Mouse (Mus musculus) E14TG2a.4 (cell line): ENCODE data around the gene Sf3b6.

Source experiments
- H3K27me3 ChIP-seq: 2 replicates; pipeline ENCODE4 v1.6.1; 2014; ENCODE audit warnings: low read length, control low read depth; ENCODE audit not compliant: insufficient read depth
- H3K36me3 ChIP-seq: 2 replicates; pipeline ENCODE4 v1.6.1; 2014; ENCODE audit warnings: low read length, control low read depth; ENCODE audit not compliant: insufficient read depth
- H3K4me1 ChIP-seq: replicated peaks from 2 replicates; pipeline ENCODE4 v1.6.1; 2014; ENCODE audit warnings: low read depth, low read length, control low read depth
- H3K4me3 ChIP-seq: replicated peaks from 2 replicates; pipeline ENCODE4 v1.5.1; 2014; ENCODE audit warnings: mild to moderate bottlenecking, low read length
- H3K9me3 ChIP-seq: 2 replicates; pipeline ENCODE4 v1.6.1; 2014; ENCODE audit warnings: low read length, control low read depth
- CTCF ChIP-seq: conservative IDR thresholded peaks from 2 replicates; pipeline ENCODE4 v1.5.1; 2014; ENCODE audit warnings: low read length
- NANOG ChIP-seq: IDR thresholded peaks from 2 replicates; pipeline ENCODE4 v1.6.1; 2014; ENCODE audit warnings: borderline replicate concordance, low read length, mixed read lengths
- POU5F1 ChIP-seq: IDR thresholded peaks from 2 replicates; pipeline ENCODE4 v1.6.1; 2014; ENCODE audit warnings: low read length, borderline replicate concordance

The Sf3b6 gene

GRCm38 (mm10) chr12:4872273-4872672 is 54.9 kb downstream of the Sf3b6 start:
- TF ChIP-seq POU5F1 (no peak), CTCF (no peak), NANOG (no peak)
- Histone ChIP-seq H3K4me3 (no peak overlapping the region), H3K9me3 (no peaks in the 10 kb centered on the region), H3K36me3 (peaks cover 9% of the 10 kb centered on the region; the same call in 1 of the 2 replicates), H3K27me3 (peaks cover 37% of the 10 kb centered on the region), H3K4me1 (peaks cover 35% of the 10 kb centered on the region)

GRCm38 (mm10) chr12:4872983-4873477 is 55.7 kb downstream of the Sf3b6 start:
- Histone ChIP-seq H3K9me3 (no peaks in the 10 kb centered on the region), H3K36me3 (peaks cover 9% of the 10 kb centered on the region; the same call in 1 of the 2 replicates), H3K4me3 (no peak overlapping the region), H3K4me1 (peaks cover 29% of the 10 kb centered on the region), H3K27me3 (peaks cover 37% of the 10 kb centered on the region)
- no peak for TF ChIP-seq POU5F1

GRCm38 (mm10) chr12:4873531-4873930 is 56.2 kb downstream of the Sf3b6 start:
- Histone ChIP-seq H3K4me3 (peak overlapping the region; percentile 65), H3K9me3 (no peaks in the 10 kb centered on the region), H3K27me3 (peaks cover 37% of the 10 kb centered on the region), H3K36me3 (peaks cover 9% of the 10 kb centered on the region; the same call in 1 of the 2 replicates), H3K4me1 (peaks cover 32% of the 10 kb centered on the region)
- TF ChIP-seq CTCF (no peak), NANOG (no peak), POU5F1 (no peak)

GRCm38 (mm10) chr12:4874161-4874927 is 57.0 kb downstream of the Sf3b6 start, which contains the start of gene Mfsd2b:
Gene Mfsd2b, minus strand, starts transcription at chr12:4874359.
- Histone ChIP-seq H3K4me3 (peak within 1 kb of the TSS; percentile 65), H3K9me3 (no peaks in the 10 kb centered on the region), H3K36me3 (peaks cover 11% of the 10 kb centered on the region; the same call in 1 of the 2 replicates), H3K4me1 (peaks cover 35% of the 10 kb centered on the region), H3K27me3 (peaks cover 31% of the 10 kb centered on the region)
- TF ChIP-seq CTCF (no peak), NANOG (no peak), POU5F1 (no peak)

GRCm38 (mm10) chr12:4875623-4876022 is 58.3 kb downstream of the Sf3b6 start:
- Histone ChIP-seq H3K4me1 (peaks cover 39% of the 10 kb centered on the region), H3K36me3 (peaks cover 23% of the 10 kb centered on the region)

More at GRCm38 (mm10) chr12:4875623-4876022, 58.3 kb downstream of the Sf3b6 start:
- H3K27me3 ChIP-seq: peaks cover 31% of the 10 kb centered on the region
- no peaks in the 10 kb centered on the region for H3K9me3 ChIP-seq
- no peak overlapping the region for H3K4me3 ChIP-seq
- TF ChIP-seq NANOG (no peak), CTCF (no peak), POU5F1 (no peak)
